Comparison of ENCODE assay signal across 8 mouse cellular contexts in genomic region chr11:6414751-6415550, GRCm38 (mm10). TPM values are rescaled to one million over a fixed set of nuclear protein-coding genes. Genes with fewer than 3 reads are reported as not detected.
DNase-seq lines count a peak whose midpoint lies in the region; ATAC-seq and TF ChIP-seq lines count a peak whose summit lies in the region.

Ppia (plus strand) TSS chr11:6415443.

- TF ChIP-seq CTCF in heart, postnatal 0 days (IDR thresholded peaks at IDR 0.05; ENCODE audit: low read depth), result no peak

- peak within 1 kb of the TSS; percentile 75 for H3K4me2 ChIP-seq in heart, postnatal 0 days (ENCODE audit: low read depth, low read length)

- H3K9me3 ChIP-seq in erythroblast, embryonic 14.5 days (ENCODE audit: control insufficient read depth, low read length), result peaks cover 27% of the 10 kb centered on the region
- no peaks in the 10 kb centered on the region for H3K9me3 ChIP-seq in heart, postnatal 0 days (replicated peaks; ENCODE audit: control insufficient read depth, low read length)

- H3K4me1 ChIP-seq in erythroblast, embryonic 14.5 days (ENCODE audit: control insufficient read depth), result peaks cover 56% of the 10 kb centered on the region
- H3K4me1 ChIP-seq in heart, postnatal 0 days (ENCODE audit: control insufficient read depth, insufficient read depth), result peaks cover 10% of the 10 kb centered on the region

- peaks cover 2% of the 10 kb centered on the region; the same call in 1 of the 2 replicates for H3K27me3 ChIP-seq in erythroblast, embryonic 14.5 days (ENCODE audit: control insufficient read depth)
- no peaks in the 10 kb centered on the region for H3K27me3 ChIP-seq in heart, postnatal 0 days (ENCODE audit: control insufficient read depth, insufficient read depth, low read length)

- ATAC-seq in activated CD4-positive, CD25-positive, alpha-beta regulatory T cell, adult 4 months, result peak; percentile 5
- peak; percentile 17 for ATAC-seq in heart, postnatal 0 days (ENCODE audit: insufficient read depth, low read depth)
- ATAC-seq in megakaryocyte-erythroid progenitor cell, adult 5-6 weeks (replicated peaks; ENCODE audit: low FRiP score, low TSS enrichment, poor library complexity, severe bottlenecking), result peak; percentile 54

- H3K36me3 ChIP-seq in erythroblast, embryonic 14.5 days (ENCODE audit: control insufficient read depth), result peaks cover 50% of the 10 kb centered on the region
- H3K36me3 ChIP-seq in heart, postnatal 0 days (replicated peaks; ENCODE audit: control insufficient read depth, insufficient read depth, low read length), result peaks cover 16% of the 10 kb centered on the region

- WGBS in heart, postnatal 0 days, result 14% methylated on average over 21 of the region's 21 CpGs

- no peak for TF ChIP-seq EP300 in heart, postnatal 0 days (IDR thresholded peaks at IDR 0.05; ENCODE audit: low read depth)

- H3K4me3 ChIP-seq in erythroblast, embryonic 14.5 days (replicated peaks), result peak within 1 kb of the TSS; percentile 82
- H3K4me3 ChIP-seq in heart, postnatal 0 days (ENCODE audit: low read depth, low read length), result peak within 1 kb of the TSS; percentile 77

- peak within 1 kb of the TSS; percentile 97 for H3K27ac ChIP-seq in heart, postnatal 0 days (ENCODE audit: low read depth)

- peak; percentile 92 for DNase-seq in heart, adult 11 months
- no peak for DNase-seq in heart, adult 9 months (ENCODE audit: low spot score in 2 of 2)
- no peak for DNase-seq in heart, postnatal 0 days (ENCODE audit: low spot score)
- DNase-seq in layer of hippocampus, postnatal 36 days, result no peak
- DNase-seq in right cerebral cortex, postnatal 4 days, result no peak

- peak within 1 kb of the TSS; percentile 84 for H3K9ac ChIP-seq in heart, postnatal 0 days (replicated peaks; ENCODE audit: low read depth, low read length)

RNA-seq across cellular contexts. Expression of gene Ppia, which starts in this region (rescaled TPM):
- 1,000 to 10,000 TPM; 2,979 to 3,385 TPM for polyA plus RNA-seq in activated CD4-positive, CD25-positive, alpha-beta regulatory T cell, adult 4 months (2017; shearing (Covaris generic))
- polyA plus RNA-seq in erythroblast, embryonic 14.5 days (2012), result 5.4 and 5.5 TPM in 2 replicates
- 2,268 and 2,353 TPM in 2 replicates for total RNA-seq in heart, postnatal 0 days (2014; rRNA removed; ENCODE audit: low replicate concordance)
- polyA plus RNA-seq in heart, postnatal 0 days (2015; fragmentation: Nextera tagmentation; extraction: Ambion mirVana), result 3,654 and 3,756 TPM in 2 replicates
- 1,000 to 10,000 TPM; 1,662 to 1,810 TPM for total RNA-seq in layer of hippocampus, postnatal 36 days (2021)
- 3,823 and 4,304 TPM in 2 replicates for total RNA-seq in megakaryocyte-erythroid progenitor cell, adult 5-6 weeks (2014; fragmentation: Nextera tagmentation)
- 1,965 and 1,971 TPM in 2 replicates for total RNA-seq in megakaryocyte-erythroid progenitor cell, adult 5-6 weeks (2017)

Comparison
In these comparisons a context has a peak if more than half of its experiments do, and no peak if none do; other contexts are left out.
1. RNA of gene Ppia (polyA plus RNA-seq): 3,654 to 3,756 TPM in heart, postnatal 0 days and 2,979 to 3,385 TPM in activated CD4-positive, CD25-positive, alpha-beta regulatory T cell, adult 4 months; 5.4 to 5.5 TPM in erythroblast, embryonic 14.5 days; every median in the first group is over 100 times any median in the second.
2. Peak in every context shown above with its lines, with median percentiles within 50 percentile points of each other: ATAC-seq.